Mouse (Mus musculus) heart, postnatal 0 days (tissue): ENCODE measurements around the gene Mblac2.
A peak's percentile ranks its signal among the peaks of the same experiment; 100 is the strongest.

Source experiments
- CTCF ChIP-seq: IDR thresholded peaks from 2 replicates; pipeline ENCODE4 v1.5.1; 2016; ENCODE audit warnings: antibody characterized with exemption, control low read depth, low read depth
- EP300 ChIP-seq: IDR thresholded peaks from 2 replicates; pipeline ENCODE4 v1.6.1; 2016; ENCODE audit warnings: antibody characterized with exemption, low read depth

- TF ChIP-seq CTCF (peak; percentile 75), EP300 (no peak)
Measured at GRCm38 (mm10) chr13:81760379-81760778, 49.2 kb downstream of the Mblac2 start.
